Comparison of ENCODE assay signal across 18 mouse cellular contexts in the genomic region with DNA sequence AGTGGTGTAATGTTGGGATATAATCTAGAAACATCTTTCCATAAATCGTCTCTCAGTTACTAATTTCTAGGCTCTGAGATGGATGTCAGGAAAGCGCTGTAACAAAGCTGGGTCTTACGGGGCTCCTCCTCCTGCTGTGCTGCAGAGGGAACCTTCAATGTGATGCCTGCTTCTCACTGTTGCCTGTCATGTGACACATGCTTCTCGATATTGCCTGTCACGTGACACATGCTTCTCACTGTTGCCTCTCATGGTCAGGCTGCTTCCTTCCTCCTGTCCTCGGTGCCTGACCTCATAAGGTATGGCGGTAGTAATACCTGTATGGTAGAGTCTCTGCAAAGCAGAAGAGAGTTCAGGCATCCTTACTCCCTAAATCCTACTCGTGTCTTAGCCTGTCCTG.
"Had no signal": no experiment of that assay in that cellular context is flagged by ENCODE, and none has a peak within 500 bp of the region (broad histone marks: within the 10 kb centered on the region; RNA-seq: fewer than 3 reads in every experiment).

No protein-coding gene starts in this region.

- DNase-seq: kidney, adult 18-20 months; kidney, postnatal 25 days; layer of hippocampus, adult 9-11 months; liver; lung, adult 18-20 months; lung, postnatal 10 days; lung, postnatal 36 days; thymus, adult 2 months; thymus, postnatal 14 days; thymus, postnatal 4 days had no signal

- H3K9me3 ChIP-seq: limb, embryonic 13.5 days; liver, embryonic 12.5 days; liver, embryonic 15.5 days; lung, embryonic 15.5 days; midbrain, embryonic 13.5 days had no signal

- H3K4me3 ChIP-seq: layer of hippocampus, adult 2 months; limb, embryonic 13.5 days; liver, embryonic 12.5 days; liver, embryonic 15.5 days; lung, embryonic 15.5 days; midbrain, embryonic 13.5 days had no signal

- H3K27me3 ChIP-seq: limb, embryonic 13.5 days; liver, embryonic 12.5 days; liver, embryonic 15.5 days; lung, embryonic 15.5 days; midbrain, embryonic 13.5 days had no signal

- H3K4me1 ChIP-seq: liver, embryonic 12.5 days; liver, embryonic 15.5 days; lung, embryonic 15.5 days; midbrain, embryonic 13.5 days had no signal

- H3K9ac ChIP-seq: limb, embryonic 13.5 days; liver, embryonic 12.5 days; liver, embryonic 15.5 days; lung, embryonic 15.5 days; midbrain, embryonic 13.5 days had no signal

- ATAC-seq: liver, embryonic 12.5 days; midbrain, embryonic 13.5 days had no signal

- H3K4me2 ChIP-seq: limb, embryonic 13.5 days; liver, embryonic 12.5 days; liver, embryonic 15.5 days; lung, embryonic 15.5 days; midbrain, embryonic 13.5 days had no signal

- H3K36me3 ChIP-seq: limb, embryonic 13.5 days; liver, embryonic 12.5 days; liver, embryonic 15.5 days; lung, embryonic 15.5 days; midbrain, embryonic 13.5 days had no signal

- H3K27ac ChIP-seq: kidney, postnatal 0 days; layer of hippocampus, adult 2 months; limb, embryonic 13.5 days; liver, embryonic 12.5 days; liver, embryonic 15.5 days; lung, embryonic 15.5 days; midbrain, embryonic 13.5 days; stomach, postnatal 0 days had no signal
